Mouse (Mus musculus) heart, adult 18-20 months (tissue): ENCODE measurements around the gene AC161166.1. TPM values are rescaled to one million over a fixed set of nuclear protein-coding genes. Genes with fewer than 3 reads are reported as not detected.
A peak's percentile ranks its signal among the peaks of the same experiment; 100 is the strongest.

Experiments used
- DNase-seq, 2 experiments: peaks; one replicate each; pipeline ENCODE4 v3.0.0; 2021 to 2022; ENCODE audit warnings: mixed read lengths in 1 of 2
- long read RNA-seq, 2 experiments: library from polyadenylated mRNA; stranded (forward); transcript quantifications; one replicate each; pipeline ENCODE4 v2.0.0; 2021
- total RNA-seq, 2 experiments: library from RNA; stranded (reverse); gene quantifications; 2 replicates each; pipeline ENCODE4 v1.2.3; 2021

The AC161166.1 gene
- not detected for total RNA-seq
- long read RNA-seq, experiment 1: 0 reads
- long read RNA-seq, experiment 2: 0 reads

DNA sequence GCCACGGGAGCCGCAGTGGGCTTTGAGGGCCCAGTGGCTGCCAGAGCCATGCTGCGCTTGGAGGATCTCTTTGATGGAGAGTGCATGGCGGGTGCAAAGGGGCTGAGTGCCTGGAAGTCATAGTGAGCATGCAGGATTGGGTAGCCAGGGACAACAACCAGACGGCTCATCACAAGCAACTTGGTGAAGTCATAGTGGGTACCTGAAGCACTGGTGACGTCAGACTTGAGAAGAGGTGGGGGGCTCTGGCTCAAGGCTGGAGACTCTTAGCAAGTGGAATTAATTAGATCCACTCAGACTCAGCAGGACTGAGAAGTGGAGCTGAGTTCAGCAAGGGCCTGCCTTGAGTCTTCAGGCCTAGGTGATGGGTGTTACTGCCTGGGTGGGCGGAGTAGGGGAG is at the start of gene AC161166.1:
TSS of gene AC161166.1 (minus strand) at position 101 of the 400 bp plus-strand sequence.
- no peak for DNase-seq

DNA sequence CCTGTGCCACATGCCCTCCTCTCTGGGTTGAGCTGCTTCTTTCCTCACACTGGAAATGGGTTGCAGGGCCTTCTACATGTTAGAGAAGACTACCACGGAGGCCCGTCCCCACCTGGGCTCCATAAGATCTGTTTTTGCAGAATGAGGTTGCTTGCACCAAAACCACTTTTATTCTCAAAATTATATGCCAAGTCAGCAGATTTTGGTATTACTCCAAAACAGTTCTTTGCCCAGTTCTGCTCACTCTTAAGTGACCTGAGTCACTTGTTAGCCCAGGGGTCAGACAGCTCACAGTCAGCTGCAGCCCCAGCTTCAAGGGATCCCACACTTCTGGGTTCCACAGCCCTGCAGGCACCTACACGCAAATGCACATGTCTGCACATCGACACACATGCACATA is 49.2 kb upstream of the AC161166.1 start:
- DNase-seq: no peak

DNA sequence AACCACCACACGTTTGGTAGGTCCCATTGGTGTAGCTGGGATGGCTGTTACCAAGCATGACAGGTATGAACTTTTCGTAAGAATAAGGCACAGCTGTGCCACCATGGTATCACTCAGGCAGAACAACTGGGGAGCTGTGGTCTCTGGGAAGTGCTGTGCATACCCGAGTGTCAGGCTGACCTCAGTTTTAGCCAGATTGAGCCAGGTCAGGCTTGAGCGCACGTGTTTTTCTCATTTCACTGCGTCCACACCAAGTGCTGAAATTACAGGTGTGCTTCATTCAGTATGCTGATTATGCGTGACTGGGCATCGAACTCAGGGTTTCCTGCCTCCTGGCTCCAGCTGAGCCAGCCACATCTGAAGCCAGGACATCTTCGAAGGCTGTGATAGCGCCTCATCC is 43.5 kb upstream of the AC161166.1 start:
- no peak for DNase-seq

DNA sequence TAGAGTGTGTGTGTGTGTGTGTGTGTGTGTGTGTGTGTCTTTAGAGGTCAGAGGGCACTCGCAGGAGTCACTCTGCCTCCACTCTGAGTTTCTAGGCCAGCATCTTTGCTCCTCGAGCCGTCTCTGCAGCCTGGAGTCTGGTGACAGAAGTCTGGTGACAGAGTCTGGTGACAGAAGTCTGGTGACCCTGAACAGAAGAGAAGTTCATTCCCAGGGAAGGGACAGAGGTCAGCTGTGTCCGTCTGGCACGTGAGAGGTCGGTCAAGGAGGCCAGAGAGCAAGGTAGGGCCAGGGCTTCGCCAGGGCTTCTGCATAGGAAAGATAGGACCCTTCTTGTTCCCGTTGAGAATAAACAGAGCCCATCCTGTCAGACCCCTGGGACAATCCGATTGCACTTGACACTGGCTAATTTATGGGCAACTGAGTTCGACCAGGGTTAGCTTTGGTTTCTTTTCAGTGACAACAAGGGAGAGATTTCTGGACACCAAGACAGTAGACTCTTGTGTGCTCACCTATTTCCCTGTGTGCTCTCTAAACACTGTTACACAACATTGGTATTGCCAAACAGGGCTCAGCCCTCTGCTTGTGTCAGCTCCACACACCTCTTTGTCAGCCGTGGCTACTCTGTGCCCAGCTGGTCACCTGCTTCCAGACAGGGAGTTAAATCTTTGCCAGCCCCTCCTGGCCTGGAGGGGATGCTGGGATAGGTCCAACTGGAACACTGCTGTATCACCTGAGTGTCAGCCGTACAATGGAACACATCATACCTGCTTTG is 39.9 kb upstream of the AC161166.1 start:
- DNase-seq: no peak

DNA sequence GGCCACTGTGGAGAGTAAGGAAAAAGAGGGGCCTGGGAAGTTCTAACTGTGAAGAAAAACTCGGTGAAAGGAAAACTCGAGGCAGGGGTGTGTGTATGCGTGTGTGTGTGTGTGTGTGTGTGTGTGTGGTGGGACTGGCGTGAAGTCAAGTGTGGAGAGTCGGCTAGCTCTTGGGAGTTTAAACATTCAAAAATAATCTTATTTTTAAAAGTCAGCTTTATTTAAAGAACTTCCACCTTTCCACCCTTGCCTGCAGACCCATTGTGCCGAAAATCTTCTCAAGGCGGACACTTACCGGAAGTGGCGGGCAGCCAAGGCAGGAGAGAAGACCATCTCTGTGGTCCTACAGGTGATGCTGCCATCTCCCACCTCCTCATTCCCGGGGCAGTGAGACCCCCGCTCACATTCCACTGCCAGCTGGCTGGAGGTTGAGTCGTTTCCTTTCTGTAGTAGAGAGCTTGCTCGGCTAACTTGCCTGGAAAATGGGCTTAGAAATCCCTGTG is 35.3 kb upstream of the AC161166.1 start:
- DNase-seq: no peak

DNA sequence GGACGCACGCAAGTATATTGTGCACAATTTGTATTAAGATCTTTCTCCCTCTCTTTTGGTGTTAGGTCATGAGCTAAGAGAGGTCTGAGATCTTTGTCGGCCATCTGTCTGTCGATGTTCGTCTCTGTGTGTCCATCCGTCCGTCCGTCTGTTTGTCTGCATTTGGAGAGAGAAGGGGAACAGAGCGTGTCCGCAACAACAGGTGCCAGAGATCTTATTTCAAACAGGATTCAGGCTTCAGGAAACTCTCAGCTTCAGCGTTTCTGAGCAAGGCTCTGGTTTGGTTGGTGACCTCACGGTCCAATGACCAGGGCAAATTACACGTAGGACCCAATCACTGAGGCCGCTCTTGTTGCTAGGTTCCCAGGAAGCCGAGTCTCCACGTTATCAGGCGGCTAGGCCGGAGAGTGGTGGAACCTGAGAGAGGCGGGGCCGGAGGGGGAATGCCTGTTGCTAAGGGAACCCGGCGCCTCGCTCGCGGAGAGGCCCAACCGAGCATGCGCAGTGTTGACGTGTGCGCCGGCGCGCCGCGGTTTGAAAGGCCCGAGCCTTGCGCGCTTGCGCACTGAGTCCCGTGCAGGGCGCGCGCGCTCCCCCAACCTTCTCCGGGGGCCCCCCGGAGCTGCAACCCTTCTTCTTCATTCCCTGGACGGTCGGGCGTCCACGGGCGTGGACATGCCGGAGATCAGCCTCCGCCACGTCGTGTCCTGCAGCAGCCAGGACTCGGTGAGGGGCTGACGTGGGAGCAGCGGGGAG is 34.6 kb upstream of the AC161166.1 start:
- peak; percentile 99 to 100 for DNase-seq

DNA sequence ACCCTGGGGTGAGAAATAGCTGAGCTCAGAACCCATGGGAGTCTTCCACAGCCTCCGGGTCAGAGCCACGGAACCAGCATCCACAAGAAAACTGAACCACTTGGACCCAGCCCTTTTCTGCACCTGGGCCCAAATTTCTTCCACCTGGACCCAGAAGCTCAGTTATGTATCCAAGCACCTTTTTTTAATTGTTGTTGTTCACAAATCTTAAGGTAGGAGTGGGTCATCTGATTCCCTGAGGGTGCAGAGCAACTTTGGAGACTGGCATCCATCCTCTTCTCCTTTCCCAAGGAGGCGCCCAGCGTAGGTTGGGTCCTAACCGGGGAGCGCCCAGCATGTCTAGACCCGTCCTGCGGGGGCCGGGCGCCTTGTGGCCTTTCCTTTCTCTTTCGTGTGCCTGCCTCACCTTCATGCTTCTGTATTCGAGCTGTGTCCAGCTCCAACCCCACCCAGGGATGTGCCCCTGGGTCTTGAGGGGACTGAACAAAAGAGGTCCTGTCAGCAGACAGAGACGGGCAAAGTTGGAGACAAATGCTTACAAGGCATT is 33.9 kb upstream of the AC161166.1 start, which contains the start of the genes Pinlyp and Xrcc1:
TSS of gene Pinlyp (minus strand) at position 51 of the 547 bp plus-strand sequence.
TSS of gene Xrcc1 (plus strand) at position 222 of the 547 bp plus-strand sequence.
- DNase-seq: peak in 1 of 2 experiments; percentile 19

DNA sequence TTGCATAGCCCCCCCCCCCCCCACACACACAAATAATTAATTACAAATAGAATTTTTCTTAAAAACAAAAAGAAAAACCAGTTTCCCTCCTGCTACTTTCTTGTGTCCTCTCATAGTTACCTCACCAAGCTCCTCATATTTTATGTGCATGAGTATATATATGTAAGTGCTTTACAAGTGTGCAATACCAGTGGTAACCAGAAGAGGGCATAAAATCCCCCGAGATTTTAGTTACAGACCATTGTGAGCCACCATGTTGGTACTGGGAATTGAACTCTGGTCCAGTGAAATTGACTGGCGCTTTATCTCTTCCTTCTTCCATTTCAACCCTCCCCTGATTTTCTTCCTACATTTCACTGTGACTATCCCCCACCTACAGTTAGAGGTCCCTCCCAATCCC is 32.3 kb upstream of the AC161166.1 start:
- no peak for DNase-seq

DNA sequence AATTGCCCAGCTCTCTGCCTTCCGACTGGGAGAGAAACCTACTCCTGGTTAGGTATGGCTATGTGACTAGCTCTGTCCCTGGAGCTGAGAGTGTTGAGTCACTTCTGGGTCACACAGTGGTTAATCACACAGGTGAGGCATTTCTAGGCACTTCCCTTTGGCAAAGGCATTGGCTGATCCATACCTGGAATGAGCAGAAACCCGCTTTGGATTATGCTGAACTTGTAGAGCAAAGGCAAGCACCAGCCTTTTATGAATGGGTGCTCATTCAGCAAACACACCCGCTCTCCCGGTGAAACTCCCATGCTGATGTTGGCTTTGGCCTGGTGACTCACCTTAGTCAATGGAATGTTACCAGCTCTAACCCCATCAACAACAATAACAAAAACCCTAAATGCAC is 27.4 kb upstream of the AC161166.1 start:
- DNase-seq: no peak

DNA sequence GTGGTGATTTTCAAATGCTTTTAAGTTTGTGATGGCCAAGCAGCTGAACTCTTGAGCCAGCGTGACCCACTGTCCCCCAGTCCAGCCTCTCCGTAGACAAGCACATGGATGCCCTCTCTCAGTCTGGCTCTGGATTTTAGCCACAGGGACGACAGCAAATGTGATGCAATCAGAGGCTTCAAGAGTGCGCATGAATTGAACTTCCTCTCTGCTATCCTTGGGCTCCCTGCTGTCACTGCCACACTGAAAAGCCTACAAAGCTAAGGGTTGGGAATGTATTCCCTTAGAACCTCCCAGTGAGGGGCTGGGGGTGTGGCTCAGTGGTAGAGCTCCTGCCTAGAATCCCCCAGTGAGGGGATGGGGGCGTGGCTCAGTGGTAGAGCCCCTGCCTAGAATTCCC is 26.4 kb upstream of the AC161166.1 start:
- DNase-seq: no peak

DNA sequence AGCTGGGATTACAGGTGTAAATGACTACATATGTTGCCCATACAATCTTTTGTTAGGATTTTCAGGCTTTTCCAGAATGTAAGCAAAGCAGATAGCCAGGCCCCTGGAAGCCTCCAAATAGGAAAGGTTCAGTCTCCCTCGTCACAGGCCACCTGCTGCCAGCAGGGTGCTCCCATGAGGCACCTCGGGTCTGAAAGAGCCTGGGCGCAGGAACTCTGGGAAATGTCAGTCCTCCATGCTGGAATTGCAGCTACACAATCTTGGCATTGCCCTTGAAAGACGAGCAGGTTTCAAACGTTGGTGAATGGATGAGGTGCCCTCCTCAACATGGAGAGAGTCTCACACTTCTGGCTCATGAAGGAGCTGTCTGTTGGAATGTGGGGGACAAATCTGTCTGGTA is 25.9 kb upstream of the AC161166.1 start:
- DNase-seq: peak in 1 of 2 experiments; percentile 22

DNA sequence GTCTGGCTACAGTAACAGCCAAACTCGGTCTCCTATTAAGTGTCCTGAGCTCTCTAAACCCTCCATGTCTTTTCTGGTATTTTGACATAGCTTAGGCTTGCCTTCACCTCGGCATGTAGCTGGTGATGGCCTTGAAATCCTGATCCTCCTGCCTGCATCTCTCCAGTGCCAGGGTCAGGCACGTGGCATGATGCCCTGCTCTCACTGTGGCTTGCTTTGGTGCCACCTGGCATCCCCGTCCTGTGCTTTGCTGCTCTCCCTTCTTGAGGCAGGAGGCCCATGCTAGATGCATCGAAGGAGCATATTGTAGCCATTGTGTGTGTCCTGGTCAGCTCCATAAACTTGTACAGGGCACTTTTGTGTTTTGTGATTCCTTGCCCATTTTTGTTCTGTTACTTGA is 25.3 kb upstream of the AC161166.1 start:
- no peak for DNase-seq

DNA sequence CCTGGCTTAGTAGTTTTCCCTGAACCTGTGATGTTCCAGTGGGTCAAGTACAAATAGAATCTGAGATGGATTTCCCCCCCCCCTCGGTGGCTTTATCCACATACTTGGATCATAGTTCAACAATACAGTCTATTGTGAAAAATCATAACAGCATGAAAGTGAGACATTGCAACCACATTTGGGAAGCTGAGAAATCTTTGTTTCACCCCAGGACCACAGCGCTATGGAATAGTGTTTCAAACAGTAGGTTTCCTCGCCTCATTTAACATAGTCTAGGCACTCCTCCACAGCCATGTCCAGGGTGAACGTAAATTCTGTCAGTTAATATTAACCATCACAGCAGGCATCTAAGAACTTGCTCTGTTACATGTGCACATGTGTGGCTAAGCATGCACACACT is 24.8 kb upstream of the AC161166.1 start:
- no peak for DNase-seq

DNA sequence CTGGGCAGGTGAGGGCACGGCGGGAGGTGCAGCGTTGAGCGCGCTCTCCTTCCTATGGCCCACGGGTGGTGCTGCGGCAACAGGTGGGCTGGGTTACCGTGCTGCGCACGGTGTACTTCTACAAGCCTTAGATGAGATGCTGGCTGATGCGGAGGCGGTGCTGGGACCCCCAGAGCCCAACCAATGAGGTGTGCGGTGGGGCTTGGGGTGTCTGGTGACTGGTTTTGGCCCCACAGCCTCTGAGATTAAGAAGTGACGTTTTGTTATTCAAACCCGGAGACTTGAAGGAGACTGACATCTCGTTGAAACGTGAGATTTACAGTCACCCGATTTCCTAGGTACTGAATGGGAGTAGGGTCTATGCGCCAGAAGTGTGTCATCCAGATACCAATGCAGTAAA is 22.0 kb upstream of the AC161166.1 start:
- DNase-seq: no peak

DNA sequence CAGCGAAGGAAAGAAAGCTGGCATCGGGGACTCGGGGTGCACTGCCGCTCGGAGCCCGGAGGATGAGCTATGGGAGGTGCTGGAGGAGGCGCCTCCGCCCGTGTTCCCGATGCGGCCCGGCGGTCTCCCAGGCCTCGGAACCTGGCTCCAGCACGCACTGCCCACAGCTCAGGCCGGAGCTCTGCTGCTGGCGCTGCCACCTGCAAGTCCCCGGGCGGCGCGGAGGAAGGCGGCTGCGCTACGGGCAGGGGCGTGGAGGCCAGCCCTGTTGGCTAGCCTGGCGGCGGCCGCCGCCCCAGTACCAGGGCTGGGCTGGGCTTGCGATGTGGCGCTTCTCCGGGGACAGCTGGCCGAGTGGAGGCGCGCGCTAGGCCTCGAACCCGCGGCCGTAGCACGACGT is 21.6 kb upstream of the AC161166.1 start:
- no peak for DNase-seq

DNA sequence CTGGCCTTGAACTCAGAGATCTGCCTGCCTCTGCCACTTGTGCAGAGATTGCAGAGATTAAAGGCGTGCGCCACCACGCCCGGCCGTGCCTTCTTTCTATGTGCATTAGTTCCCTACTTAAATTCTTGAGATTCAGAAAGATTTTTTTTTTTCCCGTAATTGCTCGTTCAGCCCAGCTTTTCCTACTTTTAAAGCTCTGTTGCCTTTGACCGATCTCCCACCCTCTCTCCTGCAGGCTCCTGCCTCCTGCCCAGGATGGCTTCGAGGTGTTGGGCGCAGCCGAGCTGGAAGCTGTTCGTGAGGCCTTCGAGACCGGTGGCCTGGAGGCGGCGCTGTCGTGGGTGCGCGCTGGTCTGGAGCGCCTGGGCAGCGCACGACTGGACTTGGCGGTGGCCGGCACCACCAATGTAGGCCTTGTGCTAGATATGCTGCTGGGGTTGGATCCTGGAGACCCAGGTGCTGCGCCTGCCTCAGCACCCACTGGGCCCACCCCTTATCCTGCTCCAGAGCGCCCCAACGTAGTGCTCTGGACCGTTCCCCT is 20.8 kb upstream of the AC161166.1 start:
- DNase-seq: no peak

DNA sequence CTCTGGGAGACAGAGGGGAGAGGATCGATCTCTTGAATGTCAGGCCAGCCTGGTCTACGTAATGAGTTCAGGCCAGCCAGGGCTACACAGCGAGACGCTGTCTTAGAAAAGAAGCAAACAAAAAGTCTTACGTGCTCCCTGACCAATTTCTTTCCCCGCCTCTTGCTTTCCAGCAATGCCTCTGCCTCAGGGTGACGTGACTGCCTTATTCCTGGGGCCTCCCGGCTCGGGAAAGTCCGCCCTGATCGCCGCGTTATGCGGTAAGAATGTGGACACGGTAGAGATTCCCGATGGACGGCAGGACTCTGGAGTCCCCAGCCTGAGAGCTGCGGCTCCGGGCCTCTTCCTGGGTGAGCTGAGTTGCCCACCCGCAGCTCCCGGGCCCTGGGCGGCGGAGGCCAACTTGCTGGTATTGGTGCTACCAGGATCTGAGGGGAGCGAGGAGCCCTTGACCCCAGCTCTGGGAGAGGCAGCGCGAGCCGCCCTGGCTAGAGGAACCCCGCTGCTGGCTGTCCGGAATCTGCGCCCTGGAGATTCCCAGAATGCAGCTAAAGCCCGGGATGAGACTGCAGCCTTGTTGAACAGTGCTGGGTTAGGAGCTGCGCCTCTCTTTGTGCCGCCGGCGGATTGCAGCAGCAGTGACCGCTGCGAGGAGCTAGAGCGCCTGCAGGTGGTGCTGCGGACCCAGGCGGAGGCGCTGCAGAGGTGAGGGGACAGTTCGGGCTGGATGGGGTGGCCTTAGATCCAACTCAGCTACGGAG is 19.1 kb upstream of the AC161166.1 start:
- peak; percentile 77 to 78 for DNase-seq

DNA sequence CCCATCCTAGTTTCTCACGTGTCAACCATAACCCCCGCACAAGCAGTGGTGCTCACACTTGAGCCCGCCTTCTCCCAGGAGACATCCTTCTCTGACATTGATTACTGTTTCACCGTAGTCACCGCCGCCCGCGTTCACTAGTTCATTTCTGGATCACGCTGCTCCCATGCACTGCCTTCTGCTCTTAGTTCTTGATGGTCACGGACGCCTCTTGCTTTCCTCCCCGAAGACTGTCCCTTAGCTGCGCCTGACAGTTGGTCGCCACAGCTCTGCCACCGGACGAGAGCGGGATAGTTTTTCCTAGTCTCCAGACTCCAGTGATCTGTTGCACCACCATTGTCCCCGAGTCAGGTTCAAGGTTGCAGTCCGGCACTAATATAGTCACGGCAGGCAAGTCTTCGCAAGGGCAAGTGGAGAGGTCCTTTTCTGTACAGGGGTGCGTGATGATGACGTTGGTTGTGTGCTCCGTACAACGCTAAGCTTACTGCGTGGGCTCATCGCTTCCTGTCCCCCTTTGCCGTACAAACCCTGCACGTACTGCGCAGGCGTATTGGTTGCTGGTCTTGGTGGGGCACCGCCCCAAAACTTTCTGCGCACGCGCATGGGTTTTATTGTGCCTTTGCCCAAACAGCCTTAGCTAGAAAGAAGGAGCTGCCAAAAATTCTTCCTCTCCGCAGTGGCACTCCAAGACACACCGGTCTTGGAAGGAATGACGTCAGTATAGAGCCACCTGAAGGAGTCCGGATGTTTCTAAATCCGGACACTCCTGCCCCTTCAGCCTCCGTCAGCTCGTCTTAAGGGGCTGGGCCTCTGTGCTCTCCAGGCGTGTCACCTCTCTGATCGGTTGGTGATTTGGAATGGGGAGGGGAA is 18.0 kb upstream of the AC161166.1 start, which contains the start of gene Irgq:
TSS of gene Irgq (plus strand) at position 628 of the 870 bp plus-strand sequence.
- DNase-seq: peak; percentile 99

DNA sequence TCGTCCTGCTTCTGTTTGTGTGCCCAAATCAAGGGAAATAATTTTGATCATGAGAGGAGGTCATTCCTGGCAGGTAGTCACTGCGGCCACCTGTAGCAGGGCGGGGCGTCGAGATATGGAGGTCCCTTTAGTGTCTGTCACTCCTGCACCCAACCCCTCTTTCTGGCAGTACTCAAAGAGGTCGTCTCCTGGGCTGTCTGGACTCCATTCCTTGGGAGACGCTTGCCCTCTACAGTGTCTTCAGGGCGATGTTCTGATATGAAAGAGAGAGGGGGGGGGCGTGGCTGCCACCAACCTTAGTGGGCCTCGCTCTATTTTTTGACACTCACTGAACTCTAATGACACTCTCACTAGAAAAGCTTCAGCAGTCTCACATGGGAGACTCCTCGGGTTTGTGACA is 17.3 kb upstream of the AC161166.1 start:
- no peak for DNase-seq

DNA sequence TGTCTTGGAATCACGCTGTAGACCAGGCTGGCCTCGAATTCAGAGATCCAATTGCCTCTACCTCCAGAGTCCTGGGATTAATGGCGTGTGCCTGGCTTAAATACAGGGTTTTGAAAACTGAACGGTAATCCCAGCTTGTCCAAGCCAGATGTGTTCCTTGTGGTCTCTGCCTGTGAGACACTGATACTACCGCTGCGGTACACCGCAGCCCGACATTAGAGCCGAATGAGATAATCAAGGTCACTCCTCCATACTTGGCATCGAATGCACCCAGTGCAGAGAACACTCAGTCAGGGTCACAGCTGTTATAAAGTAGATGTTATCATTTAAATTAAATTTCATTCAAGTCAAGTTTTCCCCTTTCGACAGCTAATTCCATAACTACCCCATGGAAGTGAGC is 16.6 kb upstream of the AC161166.1 start:
- DNase-seq: no peak
